Mouse (Mus musculus): ENCODE results near the gene Amz2. TPM values are rescaled to one million over a fixed set of nuclear protein-coding genes. Genes with fewer than 3 reads are reported as not detected.

Gene Amz2
- 10 to 100 TPM; 42.9 to 46.8 TPM for total RNA-seq (2021)

GRCm38 (mm10) chr11:109425392-109426271, at the start of gene Amz2:
Gene Amz2 (plus strand): TSS chr11:109425946.
- intact Hi-C loops (cut with DNase I), result loop anchor here (1.0 kb wide), 1 partner anchor 94 kb away; no protein-coding TSS in a partner anchor
- peak; percentile 99 to 100 for DNase-seq

GRCm38 (mm10) chr11:109376484-109377143, 49.1 kb upstream of the Amz2 start:
- intact Hi-C loops (cut with DNase I), result no loop called here
- DNase-seq, result no peak

GRCm38 (mm10) chr11:109377477-109377876, 48.3 kb upstream of the Amz2 start:
- intact Hi-C loops (cut with DNase I), result no loop called here
- no peak for DNase-seq

- no peak for DNase-seq
- intact Hi-C loops (cut with DNase I), result no loop called here
Observed at GRCm38 (mm10) chr11:109378051-109378450, 47.7 kb upstream of the Amz2 start.

- intact Hi-C loops (cut with DNase I), result no loop called here
- no peak for DNase-seq
Observed at GRCm38 (mm10) chr11:109380662-109381061, 45.1 kb upstream of the Amz2 start.

GRCm38 (mm10) chr11:109385296-109385695, 40.5 kb upstream of the Amz2 start:
- intact Hi-C loops (cut with DNase I), result no loop called here

GRCm38 (mm10) chr11:109389046-109389445, 36.7 kb upstream of the Amz2 start:
- intact Hi-C loops (cut with DNase I), result no loop called here

More at GRCm38 (mm10) chr11:109385296-109385695, 40.5 kb upstream of the Amz2 start:
- no peak for DNase-seq

GRCm38 (mm10) chr11:109391200-109391599, 34.5 kb upstream of the Amz2 start:
- intact Hi-C loops (cut with DNase I), result no loop called here
- DNase-seq, result no peak

More at GRCm38 (mm10) chr11:109389046-109389445, 36.7 kb upstream of the Amz2 start:
- DNase-seq, result no peak

- intact Hi-C loops (cut with DNase I), result no loop called here
- DNase-seq, result no peak
Observed at GRCm38 (mm10) chr11:109391760-109392159, 34.0 kb upstream of the Amz2 start.

- intact Hi-C loops (cut with DNase I), result no loop called here
- no peak for DNase-seq
Observed at GRCm38 (mm10) chr11:109392601-109393000, 33.1 kb upstream of the Amz2 start.

GRCm38 (mm10) chr11:109394758-109395157, 31.0 kb upstream of the Amz2 start:
- intact Hi-C loops (cut with DNase I), result loop anchor here (2.0 kb wide), 1 partner anchor 26 kb away; no protein-coding TSS in a partner anchor
- no peak for DNase-seq

GRCm38 (mm10) chr11:109395291-109395690, 30.5 kb upstream of the Amz2 start:
- DNase-seq, result no peak
- intact Hi-C loops (cut with DNase I), result loop anchor here (2.0 kb wide), 1 partner anchor 26 kb away; no protein-coding TSS in a partner anchor

GRCm38 (mm10) chr11:109406431-109406830, 19.3 kb upstream of the Amz2 start:
- DNase-seq, result no peak
- intact Hi-C loops (cut with DNase I), result no loop called here

GRCm38 (mm10) chr11:109410197-109410980, 15.4 kb upstream of the Amz2 start:
- no peak for DNase-seq

GRCm38 (mm10) chr11:109413617-109414016, 12.1 kb upstream of the Amz2 start, which contains the start of gene 9930022D16Rik:
Gene 9930022D16Rik (plus strand): TSS chr11:109413917.
- no peak for DNase-seq
- intact Hi-C loops (cut with DNase I), result no loop called here

More at GRCm38 (mm10) chr11:109410197-109410980, 15.4 kb upstream of the Amz2 start:
- intact Hi-C loops (cut with DNase I), result no loop called here

- intact Hi-C loops (cut with DNase I), result no loop called here
Observed at GRCm38 (mm10) chr11:109414802-109415201, 10.9 kb upstream of the Amz2 start.

GRCm38 (mm10) chr11:109416709-109417420, 8.9 kb upstream of the Amz2 start:
- intact Hi-C loops (cut with DNase I), result no loop called here

More at GRCm38 (mm10) chr11:109414802-109415201, 10.9 kb upstream of the Amz2 start:
- DNase-seq, result no peak

GRCm38 (mm10) chr11:109417472-109418040, 8.2 kb upstream of the Amz2 start:
- intact Hi-C loops (cut with DNase I), result no loop called here
- DNase-seq, result no peak

More at GRCm38 (mm10) chr11:109416709-109417420, 8.9 kb upstream of the Amz2 start:
- DNase-seq, result no peak

GRCm38 (mm10) chr11:109419461-109419860, 6.3 kb upstream of the Amz2 start:
- intact Hi-C loops (cut with DNase I), result no loop called here
- DNase-seq, result no peak

Data from heart, postnatal 10 days (tissue).